Mouse (Mus musculus) liver, postnatal 0 days (tissue): ENCODE measurements around the gene Rbms1.

Experiments used
- CTCF ChIP-seq: sonication (generic); IDR thresholded peaks from 2 replicates; pipeline ENCODE4 v1.5.1; 2016; ENCODE audit warnings: antibody characterized with exemption, low read depth
- EP300 ChIP-seq: IDR thresholded peaks from 2 replicates; pipeline ENCODE4 v1.6.1; 2016; ENCODE audit warnings: antibody characterized with exemption, low read depth, mild to moderate bottlenecking

- TF ChIP-seq EP300 (no peak), CTCF (no peak)
Observed at GRCm38 (mm10) chr2:60963616-60964015, 624 bp upstream of the Rbms1 start.
